Mouse (Mus musculus) frontal cortex, postnatal 14 days (tissue): ENCODE measurements around the gene Grn.

Source experiments
- DNase-seq, 2 experiments: peaks; one replicate each; pipeline ENCODE4 v3.0.0; 2022; ENCODE audit warnings: low spot score in 2 of 2

Gene Grn

DNA sequence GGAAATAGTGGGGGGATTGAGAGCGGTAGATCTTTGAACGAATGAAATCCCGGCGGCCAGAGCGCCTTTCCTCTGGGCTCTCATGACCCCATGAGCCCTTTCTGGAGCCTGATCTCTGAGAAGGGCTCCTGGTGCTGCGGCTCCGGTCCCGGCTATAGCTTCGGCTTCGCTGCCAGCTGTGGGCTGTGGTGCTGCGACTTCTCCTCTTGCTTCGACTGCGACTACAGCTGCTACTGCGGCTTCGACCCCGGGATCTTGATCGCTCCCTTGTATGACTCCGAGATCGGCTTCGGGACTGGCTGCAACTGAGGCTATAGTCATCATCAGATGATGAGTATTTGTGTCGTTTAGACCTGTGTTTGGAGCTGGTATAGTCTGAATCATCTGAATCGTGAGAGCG, 49.5 kb downstream of the Grn start:
- no peak for DNase-seq

DNA sequence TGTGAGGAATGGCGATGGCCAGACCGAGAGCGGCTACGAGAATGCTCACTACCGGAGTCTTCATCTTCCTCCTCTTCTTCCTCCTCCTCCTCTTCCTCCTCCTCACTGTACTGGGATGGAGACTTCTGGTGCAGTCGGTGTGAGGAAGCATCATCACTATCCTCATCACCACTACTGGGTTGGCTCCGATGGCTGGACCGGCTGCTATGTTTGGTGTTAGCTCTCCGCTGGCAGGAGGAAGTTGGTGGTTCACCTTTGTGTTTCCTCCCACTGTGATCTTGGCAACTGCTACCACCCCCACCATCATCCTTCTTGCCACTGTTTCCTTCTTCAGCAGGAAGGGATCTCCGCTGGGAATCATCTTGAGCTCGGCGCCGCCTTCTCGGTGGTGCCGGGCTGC, 50.0 kb downstream of the Grn start:
- no peak for DNase-seq

DNA sequence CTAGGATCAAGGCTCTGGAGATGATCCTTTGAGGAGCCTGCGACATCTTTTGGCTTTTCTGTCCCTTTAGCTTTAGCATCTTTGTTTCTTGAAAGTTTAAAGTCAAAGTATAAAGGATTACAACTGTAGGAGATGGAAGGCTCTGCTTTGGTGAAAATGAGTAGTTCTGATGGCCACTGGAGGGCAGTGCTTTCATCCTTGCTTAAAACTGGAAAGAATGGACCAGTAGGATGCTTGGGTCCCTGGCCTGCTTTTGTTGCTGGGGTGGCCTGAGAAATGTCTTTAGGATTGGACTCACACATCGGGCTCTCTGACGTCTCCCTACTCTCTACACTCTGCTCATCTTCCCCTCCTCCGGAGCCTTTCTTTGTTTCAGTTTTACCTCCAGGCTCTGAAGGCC, 50.8 kb downstream of the Grn start:
- no peak for DNase-seq

DNA sequence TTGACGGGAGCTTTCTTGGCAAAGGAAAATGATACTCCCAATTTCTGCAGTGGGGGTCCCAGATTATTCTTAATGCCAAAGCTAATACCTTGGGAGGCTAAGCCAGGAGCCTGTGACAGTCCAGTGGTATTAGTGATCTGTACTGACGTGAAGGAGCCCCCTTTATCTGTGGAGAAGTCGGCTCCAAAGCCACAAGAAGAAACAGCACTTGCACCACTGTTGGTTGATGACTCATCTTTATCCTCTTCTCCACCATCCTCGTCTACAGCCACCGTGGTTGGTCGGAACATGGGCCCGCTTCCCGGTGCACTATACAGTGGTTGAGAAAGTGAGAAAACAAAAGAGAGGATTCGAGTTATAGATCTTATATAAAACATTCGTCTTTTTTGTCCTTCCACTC, 51.7 kb downstream of the Grn start:
- no peak for DNase-seq
